Mouse (Mus musculus): ENCODE data around the gene 1700025G04Rik.
"Not testable (repeated sequence)": the region's sequence is repeated elsewhere in the genome, so short reads cannot be mapped to it uniquely, and the experiment has no call there.

1700025G04Rik gene

GRCm38 (mm10) chr1:151855561-151855960, 234.4 kb downstream of the 1700025G04Rik start:
- no peak for DNase-seq (ENCODE audit: low spot score in 2 of 2)

- DNase-seq (ENCODE audit: low spot score in 2 of 2): no peak
Observed at GRCm38 (mm10) chr1:151851976-151852375, 237.9 kb downstream of the 1700025G04Rik start.

- DNase-seq (ENCODE audit: low spot score in 2 of 2): no peak
Observed at GRCm38 (mm10) chr1:151851051-151851848, 238.7 kb downstream of the 1700025G04Rik start.

- no peak for DNase-seq (ENCODE audit: low spot score in 2 of 2)
Observed at GRCm38 (mm10) chr1:151849993-151850608, 239.8 kb downstream of the 1700025G04Rik start.

- DNase-seq (ENCODE audit: low spot score in 2 of 2): no peak
Observed at GRCm38 (mm10) chr1:151848286-151848685, 241.6 kb downstream of the 1700025G04Rik start.

GRCm38 (mm10) chr1:151845926-151846782, 243.8 kb downstream of the 1700025G04Rik start:
- no peak for DNase-seq (ENCODE audit: low spot score in 2 of 2)

- no peak for DNase-seq (ENCODE audit: low spot score in 2 of 2)
Observed at GRCm38 (mm10) chr1:151845252-151845832, 244.6 kb downstream of the 1700025G04Rik start.

- DNase-seq (ENCODE audit: low spot score in 2 of 2): not testable (repeated sequence)
Observed at GRCm38 (mm10) chr1:151840345-151840744, 249.6 kb downstream of the 1700025G04Rik start.

- DNase-seq (ENCODE audit: low spot score in 2 of 2): no peak
Observed at GRCm38 (mm10) chr1:151835261-151835660, 254.7 kb downstream of the 1700025G04Rik start.

- DNase-seq (ENCODE audit: low spot score in 2 of 2): no peak
Observed at GRCm38 (mm10) chr1:151831791-151832190, 258.1 kb downstream of the 1700025G04Rik start.

GRCm38 (mm10) chr1:151825065-151825464, 264.9 kb downstream of the 1700025G04Rik start:
- DNase-seq (ENCODE audit: low spot score in 2 of 2): no peak

GRCm38 (mm10) chr1:151820457-151820856, 269.5 kb downstream of the 1700025G04Rik start:
- DNase-seq (ENCODE audit: low spot score in 2 of 2): peak; percentile 39 to 50

- DNase-seq (ENCODE audit: low spot score in 2 of 2): peak in 1 of 2 experiments; percentile 8
Observed at GRCm38 (mm10) chr1:151819190-151819589, 270.7 kb downstream of the 1700025G04Rik start.

- no peak for DNase-seq (ENCODE audit: low spot score in 2 of 2)
Observed at GRCm38 (mm10) chr1:151816051-151816450, 273.9 kb downstream of the 1700025G04Rik start.

GRCm38 (mm10) chr1:151812004-151812712, 277.8 kb downstream of the 1700025G04Rik start:
- no peak for DNase-seq (ENCODE audit: low spot score in 2 of 2)

GRCm38 (mm10) chr1:151811456-151811855, 278.5 kb downstream of the 1700025G04Rik start:
- DNase-seq (ENCODE audit: low spot score in 2 of 2): no peak

GRCm38 (mm10) chr1:151810628-151811421, 279.1 kb downstream of the 1700025G04Rik start:
- no peak for DNase-seq (ENCODE audit: low spot score in 2 of 2)

GRCm38 (mm10) chr1:151807286-151807685, 282.6 kb downstream of the 1700025G04Rik start:
- DNase-seq (ENCODE audit: low spot score in 2 of 2): no peak

- DNase-seq (ENCODE audit: low spot score in 2 of 2): not testable (repeated sequence)
Observed at GRCm38 (mm10) chr1:151802795-151803194, 287.1 kb downstream of the 1700025G04Rik start.
